Mouse (Mus musculus): ENCODE measurements around the gene Rbm10. TPM values are rescaled to one million over a fixed set of nuclear protein-coding genes. Genes with fewer than 3 reads are reported as not detected.

The Rbm10 gene
- polyA plus RNA-seq, 1 experiment from 2014 or later = 76.6 TPM

DNA sequence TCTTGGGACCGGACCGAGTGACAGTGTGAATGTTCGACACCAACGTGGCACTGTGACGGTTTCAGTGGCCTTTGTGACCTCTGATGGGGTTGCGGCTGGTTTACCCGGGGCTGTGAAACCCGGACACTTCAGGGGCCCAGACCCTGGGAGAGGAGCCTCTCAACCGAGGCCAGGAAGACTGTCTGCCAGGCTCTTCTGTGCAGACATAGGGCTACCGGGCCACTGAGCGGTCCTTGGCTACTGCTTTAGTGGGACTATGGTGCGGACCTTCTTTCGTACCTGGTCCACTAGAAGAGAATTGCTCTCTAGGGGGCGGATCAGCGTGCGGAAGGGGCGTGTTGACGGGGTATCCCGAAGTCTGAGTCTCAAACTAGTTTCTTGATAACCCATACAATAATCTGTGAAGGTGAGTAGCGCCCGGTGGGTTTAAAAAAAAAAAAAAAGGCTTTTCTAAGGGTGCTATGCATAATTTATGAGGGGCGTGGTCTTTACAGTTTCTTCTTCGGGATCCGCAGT lies 41.6 kb downstream of the Rbm10 start:
- no peak for ATAC-seq
- Histone ChIP-seq H3K4me3 (peak overlapping the region; percentile 46), H3K4me1 (peaks cover 12% of the 10 kb centered on the region; the same call in 1 of the 2 replicates), H3K4me2 (peak overlapping the region; percentile 74), H3K9me3 (replicated peaks) (no peaks in the 10 kb centered on the region), H3K27me3 (no peaks in the 10 kb centered on the region), H3K27ac (no peak overlapping the region), H3K9ac (peak overlapping the region; percentile 62), H3K36me3 (ENCODE audit: poor library complexity, severe bottlenecking) (no peaks in the 10 kb centered on the region)
- 20% methylated on average over 24 of the region's 24 CpGs for WGBS

DNA sequence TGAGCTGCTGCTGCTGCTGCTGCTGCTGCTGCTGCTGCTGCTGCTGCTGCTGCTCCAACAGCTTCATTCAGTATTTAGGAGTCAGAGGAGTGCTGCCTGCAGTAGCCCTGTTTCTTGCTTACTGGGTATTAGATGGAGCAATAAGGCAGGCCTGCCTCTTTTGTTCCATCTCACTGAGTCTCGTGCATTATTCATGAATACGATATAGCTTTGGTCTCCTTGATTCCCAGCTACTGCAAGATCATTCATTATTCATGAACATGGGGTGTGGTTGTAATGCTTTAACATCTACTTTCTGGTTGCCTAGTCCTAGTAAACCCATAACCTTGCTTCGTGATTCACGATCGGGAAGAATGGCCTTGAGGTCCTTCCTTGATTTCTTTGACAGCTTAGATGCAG lies 45.0 kb downstream of the Rbm10 start:
- H3K9ac ChIP-seq = no peak overlapping the region

DNA sequence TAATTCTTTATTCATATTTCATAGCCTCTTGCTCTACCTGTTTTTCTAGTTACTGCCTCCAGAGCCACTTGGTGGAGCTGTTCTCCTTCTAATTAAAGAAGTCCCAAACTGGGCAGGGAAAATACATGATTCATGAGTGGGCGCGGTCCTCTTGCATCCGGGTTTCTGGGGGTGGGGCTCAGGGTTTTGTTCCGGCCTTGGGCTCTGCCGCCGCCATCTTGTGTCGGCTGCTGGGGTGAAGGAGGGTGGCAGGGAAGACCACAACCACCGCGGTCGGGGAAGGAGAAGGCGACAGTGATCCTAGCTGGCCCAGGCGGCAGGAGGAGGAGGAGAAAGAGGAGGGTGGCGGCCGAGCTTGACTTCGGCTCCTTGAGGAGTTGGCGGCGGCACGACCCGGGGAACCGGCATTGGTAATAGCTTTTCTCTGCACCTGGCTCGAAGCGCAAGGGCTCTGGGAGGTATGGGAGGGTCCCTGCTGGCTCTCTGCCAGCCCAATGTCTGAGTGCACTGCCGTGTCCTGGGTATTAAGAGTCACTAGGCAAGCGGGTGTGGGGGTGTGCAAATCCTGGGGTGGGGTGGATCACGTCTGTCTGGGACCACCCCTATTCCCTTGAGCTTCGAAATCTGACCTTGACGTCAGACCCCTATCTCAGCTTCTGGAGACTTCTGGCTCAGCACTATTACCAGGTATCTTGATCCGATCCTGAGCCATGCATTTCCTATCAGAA lies 45.6 kb downstream of the Rbm10 start:
- H3K36me3 ChIP-seq (ENCODE audit: poor library complexity, severe bottlenecking) = peaks cover 12% of the 10 kb centered on the region; the same call in 1 of the 2 replicates
- H3K4me3 ChIP-seq = peak overlapping the region; percentile 60
- no peaks in the 10 kb centered on the region; the same call in 1 of the 2 replicates for H3K9me3 ChIP-seq (replicated peaks)
- H3K27ac ChIP-seq = peak overlapping the region; percentile 83
- H3K27me3 ChIP-seq = no peaks in the 10 kb centered on the region
- WGBS = 8% methylated on average over 23 of the region's 28 CpGs
- peak; percentile 92 for ATAC-seq
- peaks cover 37% of the 10 kb centered on the region for H3K4me1 ChIP-seq
- H3K4me2 ChIP-seq = peak overlapping the region; percentile 59
- peak overlapping the region; percentile 85 for H3K9ac ChIP-seq

More for the DNA sequence above, 45.0 kb downstream of the Rbm10 start:
- 18% methylated on average over 5 of the region's 5 CpGs for WGBS
- peak; percentile 83 for ATAC-seq
- H3K4me3 ChIP-seq = peak overlapping the region; percentile 60; the same call in 1 of the 2 replicates
- peak overlapping the region; percentile 83 for H3K27ac ChIP-seq
- H3K4me1 ChIP-seq = peaks cover 37% of the 10 kb centered on the region
- H3K9me3 ChIP-seq (replicated peaks) = no peaks in the 10 kb centered on the region; the same call in 1 of the 2 replicates
- H3K4me2 ChIP-seq = peak overlapping the region; percentile 35
- peaks cover 7% of the 10 kb centered on the region; the same call in 1 of the 2 replicates for H3K36me3 ChIP-seq (ENCODE audit: poor library complexity, severe bottlenecking)
- H3K27me3 ChIP-seq = no peaks in the 10 kb centered on the region

DNA sequence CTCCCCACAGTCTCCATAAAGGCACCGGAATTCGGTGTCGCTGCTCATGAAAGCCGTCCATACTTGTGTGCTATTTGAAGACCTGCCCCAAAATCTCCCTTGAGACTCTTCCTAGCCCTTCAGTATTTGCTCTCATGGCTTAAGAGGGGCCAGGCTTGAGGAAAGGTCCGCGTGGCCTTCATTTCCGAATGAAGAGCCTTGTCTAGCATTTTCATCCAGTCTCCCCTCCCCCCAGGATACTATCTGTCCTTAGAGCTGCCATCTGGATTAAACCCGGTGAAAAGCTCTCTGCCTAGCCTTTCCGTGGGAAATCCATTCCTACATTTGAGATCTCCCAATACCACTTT lies 46.1 kb downstream of the Rbm10 start:
- WGBS = 13% methylated on average over 9 of the region's 9 CpGs
- Histone ChIP-seq H3K36me3 (ENCODE audit: poor library complexity, severe bottlenecking) (peaks cover 17% of the 10 kb centered on the region), H3K9me3 (replicated peaks) (no peaks in the 10 kb centered on the region; the same call in 1 of the 2 replicates), H3K27me3 (no peaks in the 10 kb centered on the region), H3K4me2 (peak overlapping the region; percentile 59), H3K4me1 (peaks cover 37% of the 10 kb centered on the region), H3K9ac (peak overlapping the region; percentile 85), H3K27ac (peak overlapping the region; percentile 83; the same call in 1 of the 2 replicates), H3K4me3 (peak overlapping the region; percentile 60)
- ATAC-seq = no peak

DNA sequence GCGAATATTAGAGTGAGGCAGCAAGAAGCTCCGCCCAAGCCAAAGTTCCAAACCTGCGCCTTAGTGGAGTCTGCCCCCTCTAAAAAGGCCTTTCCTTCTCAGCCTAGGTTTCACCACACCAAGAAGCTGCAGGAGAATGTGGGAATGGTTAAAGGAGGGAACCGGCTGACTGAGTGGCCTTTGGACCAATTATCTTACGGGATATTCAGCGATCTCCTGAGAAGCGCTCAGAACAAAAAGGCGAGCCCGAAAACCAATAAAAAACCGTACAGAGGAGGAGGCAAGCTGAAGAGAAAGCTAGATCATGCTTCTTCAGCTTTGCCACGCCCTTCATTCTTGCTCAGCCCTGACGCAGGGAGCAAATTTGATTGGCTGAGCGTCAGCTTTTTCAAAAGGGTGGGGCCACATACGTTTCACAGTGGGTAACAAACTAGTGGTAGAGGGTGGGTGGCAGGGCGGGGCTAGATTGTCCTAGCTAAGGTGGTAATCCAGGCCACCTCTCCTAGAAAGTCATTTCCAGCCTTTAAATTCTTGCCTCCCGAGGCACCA lies 70.3 kb downstream of the Rbm10 start, which contains the start of gene Cdk16:
Cdk16 (plus strand) TSS at position 436 of the 549 bp plus-strand sequence.
- 19% methylated on average over 16 of the region's 16 CpGs for WGBS
- Histone ChIP-seq H3K27ac (peak within 1 kb of the TSS; percentile 96), H3K4me2 (peak within 1 kb of the TSS; percentile 71), H3K4me1 (peaks cover 17% of the 10 kb centered on the region), H3K27me3 (no peaks in the 10 kb centered on the region), H3K36me3 (ENCODE audit: poor library complexity, severe bottlenecking) (peaks cover 11% of the 10 kb centered on the region), H3K9ac (peak within 1 kb of the TSS; percentile 83), H3K4me3 (peak within 1 kb of the TSS; percentile 62), H3K9me3 (replicated peaks) (no peaks in the 10 kb centered on the region; the same call in 1 of the 2 replicates)
- peak; percentile 94 for ATAC-seq

DNA sequence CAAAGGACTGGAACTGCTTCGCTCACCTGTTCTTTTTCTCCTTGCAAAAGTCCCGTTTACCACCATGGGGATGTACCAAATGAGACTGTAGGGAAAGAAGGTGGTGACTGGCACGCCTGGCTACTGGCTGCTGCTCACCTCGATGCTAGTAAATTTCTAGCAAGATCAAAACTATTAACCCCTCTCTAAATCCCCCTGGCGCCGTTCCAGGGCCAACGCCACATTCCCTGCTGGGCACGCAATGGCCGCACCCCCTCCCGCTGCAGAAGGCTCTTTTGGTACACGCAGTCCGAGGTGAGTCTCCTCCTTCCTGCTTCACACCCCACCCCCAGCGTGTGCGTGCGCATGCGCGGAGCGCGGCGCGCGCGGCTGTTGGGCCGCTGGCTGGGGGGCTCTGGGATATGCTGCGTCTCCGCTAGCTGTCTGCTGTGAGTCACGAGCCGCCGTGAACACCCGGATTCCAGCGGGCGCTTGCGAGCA lies 70.8 kb downstream of the Rbm10 start:
- ATAC-seq = peak; percentile 92
- Histone ChIP-seq H3K36me3 (ENCODE audit: poor library complexity, severe bottlenecking) (peaks cover 11% of the 10 kb centered on the region), H3K27me3 (no peaks in the 10 kb centered on the region), H3K4me2 (peak overlapping the region; percentile 71), H3K4me3 (peak overlapping the region; percentile 62), H3K27ac (peak overlapping the region; percentile 96), H3K4me1 (peaks cover 17% of the 10 kb centered on the region), H3K9ac (peak overlapping the region; percentile 83), H3K9me3 (replicated peaks) (no peaks in the 10 kb centered on the region; the same call in 1 of the 2 replicates)
- 29% methylated on average over 32 of the region's 33 CpGs for WGBS

DNA sequence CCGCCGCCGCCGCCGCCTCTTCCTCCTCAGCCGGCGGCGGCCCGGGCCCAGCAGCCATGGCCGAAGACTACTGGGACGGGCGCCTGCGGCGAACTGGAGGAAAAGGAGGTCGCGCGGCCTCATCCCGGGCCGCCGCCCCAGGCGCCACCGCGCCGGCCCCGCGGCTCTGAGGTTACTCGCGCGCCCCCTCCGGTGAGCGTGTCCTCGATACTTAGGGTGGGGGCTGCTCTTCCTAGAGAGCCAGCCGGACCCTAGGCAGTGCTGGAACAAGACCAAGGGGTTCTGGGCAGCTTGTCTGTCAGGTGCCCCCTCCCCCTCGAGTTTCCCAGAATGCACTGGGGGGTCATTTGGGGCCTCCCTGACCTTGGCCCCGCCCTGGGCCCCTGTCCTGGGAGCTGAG lies 71.3 kb downstream of the Rbm10 start:
- Histone ChIP-seq H3K9ac (peak overlapping the region; percentile 83), H3K27me3 (no peaks in the 10 kb centered on the region), H3K36me3 (ENCODE audit: poor library complexity, severe bottlenecking) (peaks cover 13% of the 10 kb centered on the region), H3K4me2 (peak overlapping the region; percentile 71), H3K4me3 (peak overlapping the region; percentile 62), H3K9me3 (replicated peaks) (no peaks in the 10 kb centered on the region; the same call in 1 of the 2 replicates), H3K4me1 (peaks cover 17% of the 10 kb centered on the region), H3K27ac (peak overlapping the region; percentile 96)
- ATAC-seq = peak; percentile 34
- 25% methylated on average over 15 of the region's 35 CpGs for WGBS

DNA sequence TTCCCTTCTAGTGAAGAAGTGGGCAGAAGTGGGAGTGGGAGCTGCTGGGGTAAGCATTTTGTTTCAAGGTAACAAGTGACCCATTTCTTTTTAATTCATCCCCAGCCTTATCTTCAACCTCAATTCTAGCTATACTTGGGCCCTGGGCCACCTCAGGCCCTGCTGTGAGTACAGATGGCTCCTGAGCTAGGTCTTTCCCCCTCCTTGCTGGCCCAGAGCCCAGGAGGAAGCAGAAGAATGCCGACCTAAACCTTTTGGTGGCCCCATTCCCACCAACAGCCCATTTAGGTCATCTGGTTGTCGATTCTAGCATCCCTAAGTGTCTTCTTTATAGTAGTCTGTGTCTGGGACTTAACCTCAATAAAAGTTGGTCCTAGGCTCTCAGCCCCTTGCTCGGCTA lies 74.3 kb downstream of the Rbm10 start:
- no peak overlapping the region for H3K9ac ChIP-seq
- peaks cover 17% of the 10 kb centered on the region for H3K4me1 ChIP-seq
- WGBS = 69% methylated on average over 3 of the region's 3 CpGs
- no peak overlapping the region for H3K4me2 ChIP-seq
- no peak overlapping the region for H3K4me3 ChIP-seq
- H3K27ac ChIP-seq = no peak overlapping the region
- ATAC-seq = no peak
- no peaks in the 10 kb centered on the region; the same call in 1 of the 2 replicates for H3K9me3 ChIP-seq (replicated peaks)
- H3K27me3 ChIP-seq = no peaks in the 10 kb centered on the region
- H3K36me3 ChIP-seq (ENCODE audit: poor library complexity, severe bottlenecking) = peaks cover 39% of the 10 kb centered on the region

DNA sequence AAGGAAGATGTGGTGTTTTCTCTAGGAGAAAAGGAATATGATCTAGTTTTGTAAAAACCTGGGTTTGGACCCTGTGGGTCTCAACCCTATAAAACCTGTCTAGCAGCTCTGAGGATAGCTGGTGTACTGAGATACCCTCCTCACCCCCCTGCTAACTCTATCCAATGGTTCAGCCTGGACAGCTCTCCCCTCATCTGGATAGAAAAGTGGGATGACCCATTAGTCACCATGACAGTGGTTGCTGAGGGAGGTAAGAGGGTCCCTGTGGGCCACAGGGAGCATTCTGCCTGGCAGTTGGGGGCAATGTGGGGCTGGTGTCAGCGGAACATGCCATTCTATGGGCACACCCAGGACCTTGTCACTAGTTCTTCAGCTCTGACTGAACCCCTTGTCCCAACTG lies 75.3 kb downstream of the Rbm10 start:
- Histone ChIP-seq H3K27ac (no peak overlapping the region), H3K4me3 (no peak overlapping the region), H3K9ac (no peak overlapping the region), H3K9me3 (replicated peaks) (no peaks in the 10 kb centered on the region; the same call in 1 of the 2 replicates), H3K4me2 (no peak overlapping the region), H3K4me1 (peaks cover 14% of the 10 kb centered on the region), H3K27me3 (no peaks in the 10 kb centered on the region), H3K36me3 (ENCODE audit: poor library complexity, severe bottlenecking) (peaks cover 48% of the 10 kb centered on the region)
- WGBS = 83% methylated on average over 1 of the region's 1 CpGs
- ATAC-seq = no peak

DNA sequence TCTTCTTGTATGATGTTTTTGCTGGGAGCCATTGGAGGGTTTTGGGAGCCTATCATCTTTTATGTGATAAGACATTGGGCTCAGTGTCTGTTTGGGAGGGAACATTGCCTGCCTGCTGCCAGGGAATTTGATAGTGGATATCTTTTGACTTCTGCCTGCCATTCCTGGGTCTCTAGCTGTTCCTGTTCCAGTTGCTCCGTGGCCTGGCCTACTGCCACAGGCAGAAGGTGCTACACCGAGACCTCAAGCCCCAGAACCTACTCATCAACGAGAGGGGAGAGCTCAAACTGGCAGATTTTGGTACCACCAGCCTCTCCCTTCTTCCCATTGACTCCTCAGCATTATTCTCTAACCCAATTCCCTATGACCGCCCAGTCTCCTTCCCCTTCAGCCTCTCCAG lies 78.5 kb downstream of the Rbm10 start:
- no peaks in the 10 kb centered on the region for H3K27me3 ChIP-seq
- no peak overlapping the region for H3K9ac ChIP-seq
- H3K4me3 ChIP-seq = no peak overlapping the region
- no peaks in the 10 kb centered on the region for H3K9me3 ChIP-seq (replicated peaks)
- peaks cover 64% of the 10 kb centered on the region for H3K36me3 ChIP-seq (ENCODE audit: poor library complexity, severe bottlenecking)
- H3K4me1 ChIP-seq = 0 out of 2 replicates have a peak, but pooled peaks cover 2% of the 10 kb centered on the region
- 88% methylated on average over 4 of the region's 4 CpGs for WGBS
- ATAC-seq = no peak
- H3K4me2 ChIP-seq = no peak overlapping the region
- no peak overlapping the region for H3K27ac ChIP-seq
